15 mouse cellular contexts compared by ENCODE assay signal in the genomic region with DNA sequence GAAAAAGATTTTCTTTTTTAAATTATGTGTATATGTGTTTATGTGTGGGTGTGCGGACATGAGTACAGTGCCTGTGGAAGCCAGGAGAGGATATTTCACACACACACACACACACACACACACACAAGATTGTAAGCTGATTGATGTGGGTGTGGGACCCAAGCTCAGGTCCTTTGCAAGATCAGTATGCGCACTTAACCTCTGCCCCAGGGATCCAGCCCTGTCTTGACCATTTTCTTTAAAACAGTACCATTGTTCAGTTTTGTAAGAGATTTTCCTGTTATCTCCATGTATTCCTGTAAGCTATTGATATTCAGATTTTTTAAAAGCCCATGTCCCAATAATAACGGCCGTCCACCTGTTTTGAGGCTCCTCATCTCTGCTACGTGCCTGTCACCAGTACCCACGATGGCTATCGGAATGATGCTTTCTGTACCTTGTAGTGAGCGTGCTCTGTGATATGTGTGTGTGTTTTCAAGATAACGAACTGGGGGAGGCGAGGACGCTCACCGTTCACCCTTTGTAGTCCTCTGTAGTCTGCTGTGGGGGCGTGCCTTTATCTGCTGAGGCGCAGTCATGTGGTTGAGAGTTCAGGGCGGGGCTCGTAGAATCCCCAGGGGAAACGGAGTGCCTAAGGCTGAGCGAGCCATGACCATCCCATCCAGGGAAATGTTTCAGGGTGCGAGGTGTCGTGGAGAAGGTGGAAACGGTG.
A peak's percentile ranks its signal among the peaks of the same experiment; 100 is the strongest.
DNase-seq lines count a peak whose midpoint lies in the region; ATAC-seq and TF ChIP-seq lines count a peak whose summit lies in the region.
"Had no signal": no experiment of that assay in that cellular context is flagged by ENCODE, and none has a peak within 500 bp of the region (broad histone marks: within the 10 kb centered on the region; RNA-seq: fewer than 3 reads in every experiment).

No protein-coding gene starts in this region.

- peak; percentile 87 for DNase-seq in heart, embryonic 10.5 days (ENCODE audit: low spot score)
- no peak for DNase-seq in heart, adult 8-10 months (ENCODE audit: low spot score)
- no peak for DNase-seq in stomach, postnatal 0 days (ENCODE audit: low spot score)
- DNase-seq in liver, embryonic 11.5 days (ENCODE audit: low spot score) = peak; percentile 58
- no peak for DNase-seq in layer of hippocampus, adult 11-12 months (ENCODE audit: low spot score)
- no peak for DNase-seq in right cerebral cortex, postnatal 14 days
- DNase-seq: adrenal gland, postnatal 10 days; cerebellum, adult 11 months; left cerebral cortex, postnatal 4 days; lung, postnatal 10 days had no signal

- WGBS in heart, embryonic 10.5 days = 55% methylated on average over 21 of the region's 21 CpGs
- WGBS in stomach, embryonic 15.5 days = 73% methylated on average over 21 of the region's 21 CpGs
- 75% methylated on average over 21 of the region's 21 CpGs for WGBS in stomach, postnatal 0 days
- WGBS in liver, embryonic 11.5 days = 36% methylated on average over 21 of the region's 21 CpGs

- peaks cover 69% of the 10 kb centered on the region for H3K36me3 ChIP-seq in heart, embryonic 10.5 days
- peaks cover 10% of the 10 kb centered on the region; the same call in 1 of the 2 replicates for H3K36me3 ChIP-seq in stomach, embryonic 15.5 days
- H3K36me3 ChIP-seq in stomach, postnatal 0 days (ENCODE audit: control insufficient read depth, insufficient read depth, low read length) = 0 out of 2 replicates have a peak, but pooled peaks cover 6% of the 10 kb centered on the region
- H3K36me3 ChIP-seq in liver, embryonic 11.5 days (ENCODE audit: control insufficient read depth, insufficient read depth, low read length) = no peaks in the 10 kb centered on the region

- no peak overlapping the region for H3K9ac ChIP-seq in stomach, embryonic 15.5 days
- no peak overlapping the region for H3K9ac ChIP-seq in stomach, postnatal 0 days (ENCODE audit: low read length)
- H3K9ac ChIP-seq in liver, embryonic 11.5 days (ENCODE audit: low read depth, low read length) = no peak overlapping the region
- H3K9ac ChIP-seq: hindbrain, embryonic 15.5 days; midbrain, embryonic 15.5 days; neural tube, embryonic 13.5 days had no signal

- TF ChIP-seq CTCF in stomach, postnatal 0 days (IDR thresholded peaks at IDR 0.05; ENCODE audit: low read depth) = no peak

- TF ChIP-seq EP300 in stomach, postnatal 0 days (optimal IDR thresholded peaks at IDR 0.05) = no peak

- no peaks in the 10 kb centered on the region for H3K9me3 ChIP-seq in heart, embryonic 10.5 days
- H3K9me3 ChIP-seq in stomach, embryonic 15.5 days = no peaks in the 10 kb centered on the region
- no peaks in the 10 kb centered on the region for H3K9me3 ChIP-seq in stomach, postnatal 0 days (ENCODE audit: control insufficient read depth, low read length)
- H3K9me3 ChIP-seq in liver, embryonic 11.5 days (ENCODE audit: control insufficient read depth, low read length) = no peaks in the 10 kb centered on the region
- H3K9me3 ChIP-seq: forebrain, embryonic 10.5 days; hindbrain, embryonic 15.5 days; midbrain, embryonic 15.5 days; neural tube, embryonic 13.5 days had no signal

- no peak overlapping the region for H3K27ac ChIP-seq in heart, embryonic 10.5 days
- H3K27ac ChIP-seq in stomach, embryonic 15.5 days = no peak overlapping the region
- no peak overlapping the region for H3K27ac ChIP-seq in stomach, postnatal 0 days (replicated peaks)
- 0 out of 2 replicates have a peak overlapping the region, but pooled peaks have one; percentile 53 for H3K27ac ChIP-seq in liver, embryonic 11.5 days (ENCODE audit: low read depth, low read length)
- H3K27ac ChIP-seq: forebrain, embryonic 10.5 days; hindbrain, embryonic 15.5 days; midbrain, embryonic 15.5 days; neural tube, embryonic 13.5 days had no signal

- peak; percentile 35; the same call in 1 of the 2 replicates for ATAC-seq in stomach, embryonic 15.5 days (ENCODE audit: insufficient read depth, low FRiP score, low read depth)
- ATAC-seq in stomach, postnatal 0 days (ENCODE audit: low FRiP score, low TSS enrichment) = no peak
- ATAC-seq in liver, embryonic 11.5 days (replicated peaks; ENCODE audit: low FRiP score) = peak; percentile 99
- ATAC-seq: midbrain, embryonic 15.5 days had no signal

- H3K4me1 ChIP-seq in heart, embryonic 10.5 days = no peaks in the 10 kb centered on the region
- H3K4me1 ChIP-seq in stomach, embryonic 15.5 days = no peaks in the 10 kb centered on the region
- H3K4me1 ChIP-seq in stomach, postnatal 0 days (replicated peaks; ENCODE audit: control insufficient read depth, insufficient read depth) = no peaks in the 10 kb centered on the region
- no peaks in the 10 kb centered on the region; the same call in 1 of the 2 replicates for H3K4me1 ChIP-seq in liver, embryonic 11.5 days (replicated peaks; ENCODE audit: control insufficient read depth, insufficient read depth, low read length)
- H3K4me1 ChIP-seq: forebrain, embryonic 10.5 days; hindbrain, embryonic 15.5 days; midbrain, embryonic 15.5 days; neural tube, embryonic 13.5 days had no signal

- H3K4me2 ChIP-seq in stomach, embryonic 15.5 days = no peak overlapping the region
- H3K4me2 ChIP-seq in stomach, postnatal 0 days (replicated peaks; ENCODE audit: low read depth) = no peak overlapping the region
- H3K4me2 ChIP-seq in liver, embryonic 11.5 days = peak overlapping the region; percentile 59
- H3K4me2 ChIP-seq: hindbrain, embryonic 15.5 days; midbrain, embryonic 15.5 days; neural tube, embryonic 13.5 days had no signal

- H3K27me3 ChIP-seq in heart, embryonic 10.5 days (ENCODE audit: insufficient read depth, poor library complexity, severe bottlenecking) = no peaks in the 10 kb centered on the region
- no peaks in the 10 kb centered on the region for H3K27me3 ChIP-seq in stomach, embryonic 15.5 days (replicated peaks)
- H3K27me3 ChIP-seq in stomach, postnatal 0 days (ENCODE audit: control insufficient read depth, insufficient read depth, low read length) = no peaks in the 10 kb centered on the region
- H3K27me3 ChIP-seq in liver, embryonic 11.5 days (replicated peaks; ENCODE audit: control insufficient read depth, insufficient read depth, low read length) = no peaks in the 10 kb centered on the region
- H3K27me3 ChIP-seq: hindbrain, embryonic 15.5 days; midbrain, embryonic 15.5 days; neural tube, embryonic 13.5 days had no signal

- no peak overlapping the region for H3K4me3 ChIP-seq in heart, embryonic 10.5 days
- no peak overlapping the region for H3K4me3 ChIP-seq in stomach, embryonic 15.5 days (replicated peaks)
- no peak overlapping the region for H3K4me3 ChIP-seq in stomach, postnatal 0 days (ENCODE audit: low read depth, low read length)
- no peak overlapping the region for H3K4me3 ChIP-seq in liver, embryonic 11.5 days (ENCODE audit: low read depth, low read length)
- H3K4me3 ChIP-seq: forebrain, embryonic 10.5 days; hindbrain, embryonic 15.5 days; midbrain, embryonic 15.5 days; neural tube, embryonic 13.5 days had no signal

Comparison
In these comparisons a context has a peak if more than half of its experiments do, and no peak if none do; other contexts are left out.
1. DNase-seq: peak in heart, embryonic 10.5 days (single experiment) and liver, embryonic 11.5 days (single experiment); none in heart, adult 8-10 months (single experiment), stomach, postnatal 0 days (single experiment), layer of hippocampus, adult 11-12 months (single experiment) and right cerebral cortex, postnatal 14 days (single experiment).